Mouse (Mus musculus) liver, embryonic 15.5 days (tissue): ENCODE measurements around the gene Swap70. TPM values are rescaled to one million over a fixed set of nuclear protein-coding genes. Genes with fewer than 3 reads are reported as not detected.

Experiments used
- ATAC-seq: fragments of 200-750 bp; cut with Nextera tagmentation; 2 replicates; pipeline ENCODE4 v1.8.0; 2017; ENCODE audit warnings: moderate number of reproducible peaks, mild to moderate bottlenecking, moderate library complexity; ENCODE audit not compliant: insufficient read depth
- H3K27ac ChIP-seq: fragments of 300-500 bp; sonication (generic); replicated peaks from 2 replicates; pipeline ENCODE4 v1.5.1; 2015; ENCODE audit warnings: mild to moderate bottlenecking, inconsistent platforms
- H3K27me3 ChIP-seq: fragments of 300-500 bp; sonication (generic); 2 replicates; pipeline ENCODE4 v1.6.1; 2015; ENCODE audit warnings: mild to moderate bottlenecking, inconsistent platforms
- H3K36me3 ChIP-seq: fragments of 300-500 bp; sonication (generic); replicated peaks from 2 replicates; pipeline ENCODE4 v1.6.1; 2015; ENCODE audit warnings: moderate library complexity, mild to moderate bottlenecking, inconsistent platforms
- H3K4me1 ChIP-seq: fragments of 300-500 bp; sonication (generic); replicated peaks from 2 replicates; pipeline ENCODE4 v1.6.1; 2015; ENCODE audit warnings: inconsistent platforms
- H3K4me2 ChIP-seq: fragments of 300-500 bp; sonication (generic); 2 replicates; pipeline ENCODE4 v1.6.1; 2015; ENCODE audit warnings: moderate library complexity, mild to moderate bottlenecking, inconsistent platforms
- H3K4me3 ChIP-seq: fragments of 300-500 bp; sonication (generic); replicated peaks from 2 replicates; pipeline ENCODE4 v1.5.1; 2015; ENCODE audit warnings: mild to moderate bottlenecking, inconsistent platforms
- H3K9ac ChIP-seq: fragments of 300-500 bp; sonication (generic); 2 replicates; pipeline ENCODE4 v1.6.1; 2015; ENCODE audit warnings: moderate library complexity, mild to moderate bottlenecking, inconsistent platforms
- H3K9me3 ChIP-seq: fragments of 300-500 bp; sonication (generic); replicated peaks from 2 replicates; pipeline ENCODE4 v1.6.1; 2016; ENCODE audit warnings: inconsistent platforms
- WGBS: fragments of 180-500 bp; shearing (Covaris S2); methylation state at CpG from one replicate; pipeline ENCODE4 v1.1.7; 2015; ENCODE audit warnings: mixed read lengths; ENCODE audit not compliant: insufficient replicate concordance; 5-methylcytosine and 5-hydroxymethylcytosine counted together
- polyA plus RNA-seq: library from polyadenylated mRNA; unstranded; fragments of >200 nt; fragmentation: Nextera tagmentation; extraction: Ambion mirVana; gene quantifications from 2 replicates; pipeline ENCODE4 v1.2.1, GENCODE M21; 2015

Gene Swap70
- polyA plus RNA-seq, 1 experiment from 2014 or later: 7.8 TPM

DNA sequence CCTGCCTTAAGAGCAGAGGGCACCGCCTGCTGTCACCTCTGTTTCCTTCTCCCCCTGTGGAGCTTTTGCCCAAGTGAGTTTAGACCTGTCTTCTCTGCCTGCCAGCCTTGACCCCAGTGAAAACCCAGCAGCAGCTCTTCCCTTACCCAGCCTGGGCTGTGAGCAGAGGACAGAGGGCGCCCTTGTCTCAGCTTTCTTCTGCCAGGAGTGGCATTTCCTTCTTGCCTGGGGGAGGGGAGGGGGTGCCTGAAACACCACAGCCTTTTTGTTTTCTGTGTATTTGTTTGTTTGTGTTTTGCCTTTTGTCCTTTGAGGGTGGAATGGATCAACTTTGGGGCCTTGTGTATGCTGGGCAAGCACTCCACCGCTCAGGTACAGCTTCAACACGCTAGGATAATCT, 50.9 kb downstream of the Swap70 start:
- Histone ChIP-seq H3K9me3 (no peaks in the 10 kb centered on the region), H3K4me3 (no peak overlapping the region), H3K9ac (no peak overlapping the region), H3K4me1 (0 out of 2 replicates have a peak, but pooled peaks cover 9% of the 10 kb centered on the region), H3K36me3 (peaks cover 29% of the 10 kb centered on the region; the same call in 1 of the 2 replicates), H3K27ac (no peak overlapping the region), H3K27me3 (no peaks in the 10 kb centered on the region), H3K4me2 (no peak overlapping the region)
- WGBS: 65% methylated on average over 4 of the region's 4 CpGs
- ATAC-seq: no peak

- no peak overlapping the region for H3K27ac ChIP-seq
These were observed 56.3 kb downstream of the Swap70 start for GRCm38 (mm10) chr7:110277734-110278245.

DNA sequence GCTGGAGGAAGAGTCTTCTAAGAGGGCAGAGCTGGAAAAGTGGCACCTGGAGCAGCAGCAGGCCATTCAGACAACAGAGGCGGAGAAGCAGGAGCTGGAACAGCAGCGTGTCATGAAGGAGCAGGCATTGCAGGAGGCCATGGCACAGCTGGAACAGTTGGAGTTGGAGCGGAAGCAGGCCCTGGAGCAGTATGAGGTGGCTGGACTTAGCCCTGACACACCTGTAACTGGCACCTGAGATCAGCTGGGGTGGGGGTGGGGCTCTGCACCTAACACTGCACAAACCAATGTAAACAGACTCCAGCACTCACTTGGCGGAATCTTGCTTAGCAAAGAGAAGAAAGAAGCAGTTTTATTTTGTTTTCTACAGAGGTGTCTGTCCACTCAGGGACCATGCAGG, 57.7 kb downstream of the Swap70 start:
- Histone ChIP-seq H3K4me3 (no peak overlapping the region), H3K9me3 (no peaks in the 10 kb centered on the region), H3K9ac (no peak overlapping the region), H3K27me3 (no peaks in the 10 kb centered on the region), H3K36me3 (peaks cover 34% of the 10 kb centered on the region), H3K27ac (no peak overlapping the region), H3K4me1 (no peaks in the 10 kb centered on the region), H3K4me2 (no peak overlapping the region)
- no peak for ATAC-seq
- 69% methylated on average over 4 of the region's 4 CpGs for WGBS

More at GRCm38 (mm10) chr7:110277734-110278245, 56.3 kb downstream of the Swap70 start:
- Histone ChIP-seq H3K9me3 (no peaks in the 10 kb centered on the region), H3K27me3 (no peaks in the 10 kb centered on the region), H3K9ac (no peak overlapping the region), H3K36me3 (peaks cover 40% of the 10 kb centered on the region), H3K4me2 (no peak overlapping the region), H3K4me1 (no peaks in the 10 kb centered on the region), H3K4me3 (no peak overlapping the region)
- WGBS: 69% methylated on average over 5 of the region's 5 CpGs
- no peak for ATAC-seq

- no peak overlapping the region for H3K9ac ChIP-seq
- H3K4me3 ChIP-seq: no peak overlapping the region
- H3K9me3 ChIP-seq: no peaks in the 10 kb centered on the region
- H3K4me1 ChIP-seq: no peaks in the 10 kb centered on the region
- 74% methylated on average over 11 of the region's 11 CpGs for WGBS
- H3K36me3 ChIP-seq: peaks cover 18% of the 10 kb centered on the region
- no peak overlapping the region for H3K4me2 ChIP-seq
- H3K27ac ChIP-seq: no peak overlapping the region
- no peak for ATAC-seq
- no peaks in the 10 kb centered on the region for H3K27me3 ChIP-seq
These were observed 60.1 kb downstream of the Swap70 start for GRCm38 (mm10) chr7:110281435-110282256.

- Histone ChIP-seq H3K27me3 (no peaks in the 10 kb centered on the region), H3K9ac (no peak overlapping the region), H3K4me3 (no peak overlapping the region), H3K4me1 (no peaks in the 10 kb centered on the region), H3K27ac (no peak overlapping the region), H3K4me2 (no peak overlapping the region), H3K9me3 (no peaks in the 10 kb centered on the region), H3K36me3 (peaks cover 18% of the 10 kb centered on the region)
- ATAC-seq: no peak
- WGBS: 75% methylated on average over 11 of the region's 11 CpGs
These were observed 61.3 kb downstream of the Swap70 start for GRCm38 (mm10) chr7:110282797-110283196.

DNA sequence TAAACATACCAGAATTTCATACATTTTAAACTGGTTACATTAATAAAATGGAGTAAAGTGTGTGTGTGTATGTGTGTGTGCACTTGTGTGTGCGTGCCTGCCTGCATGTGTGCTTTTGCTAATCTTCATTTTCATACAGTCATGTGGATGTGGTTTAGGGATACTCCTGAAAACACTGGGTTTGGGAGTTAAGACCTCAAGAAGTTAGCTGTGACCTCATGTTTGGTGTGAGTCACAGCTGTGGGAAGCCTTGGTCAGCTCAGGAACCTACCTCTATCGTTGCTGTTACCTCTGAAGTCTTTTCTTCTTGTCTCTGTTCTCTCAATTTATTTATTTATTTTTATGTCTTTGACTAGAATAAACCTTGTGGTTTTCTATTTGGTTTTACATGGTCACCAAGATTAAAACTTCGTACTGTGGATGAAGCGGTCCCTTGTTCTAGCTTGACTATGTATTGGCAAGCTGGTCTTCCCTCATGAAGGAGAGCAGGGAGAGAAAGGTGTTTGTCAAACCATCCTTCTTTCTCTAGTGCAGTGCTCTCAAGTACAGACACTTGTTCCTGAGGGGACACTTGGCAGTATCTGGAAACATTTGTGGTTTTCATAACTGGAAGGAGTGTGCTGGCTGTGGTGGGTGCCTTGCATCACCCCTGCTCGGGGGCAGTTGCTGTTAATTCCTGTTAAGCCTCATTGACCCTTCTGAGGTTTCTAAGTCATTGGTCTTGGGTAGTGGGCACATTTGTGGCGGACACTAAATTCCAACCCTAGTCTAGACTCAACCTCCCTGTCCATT, 62.2 kb downstream of the Swap70 start:
- 54% methylated on average over 6 of the region's 6 CpGs for WGBS

DNA sequence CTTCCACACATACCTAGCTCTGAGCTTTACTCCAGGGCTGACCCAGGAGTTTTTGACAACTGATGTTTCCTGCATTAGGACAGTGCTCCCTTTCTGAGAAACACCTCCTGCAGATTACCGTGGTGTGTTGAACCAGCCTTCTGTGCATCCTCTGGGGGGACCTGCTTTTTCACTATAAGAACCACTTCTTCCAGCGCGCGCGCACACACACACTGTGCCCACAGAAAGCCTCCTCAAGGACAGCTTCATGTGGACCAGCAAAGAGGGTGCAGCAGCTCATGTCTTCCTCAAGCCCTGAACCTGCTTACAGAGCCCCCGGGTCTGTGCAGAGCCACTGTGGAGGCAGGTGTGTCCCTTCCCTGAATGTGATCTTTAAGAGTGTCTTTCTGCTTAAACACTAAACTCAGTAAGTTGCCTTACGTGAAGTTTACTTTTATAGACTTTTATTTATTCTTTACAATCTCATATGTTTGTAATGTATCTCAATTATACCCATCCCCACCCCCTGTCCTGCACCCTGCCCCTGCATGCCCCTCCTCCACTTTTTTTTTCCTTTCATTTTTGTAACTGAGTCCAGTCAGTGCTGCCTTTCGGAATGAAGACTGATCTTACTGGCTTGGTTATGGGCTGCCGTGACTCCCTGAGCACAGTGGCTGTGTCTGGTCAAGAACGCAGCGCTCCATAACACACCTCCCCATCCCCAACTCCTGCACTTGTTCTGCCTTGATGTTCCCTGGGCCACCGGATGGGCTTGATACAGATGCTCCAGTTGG, 63.8 kb downstream of the Swap70 start:
- ATAC-seq: no peak
- H3K4me1 ChIP-seq: no peaks in the 10 kb centered on the region
- H3K27me3 ChIP-seq: no peaks in the 10 kb centered on the region
- WGBS: 80% methylated on average over 12 of the region's 12 CpGs
- H3K9me3 ChIP-seq: no peaks in the 10 kb centered on the region
- no peak overlapping the region for H3K9ac ChIP-seq
- peaks cover 5% of the 10 kb centered on the region for H3K36me3 ChIP-seq
- H3K4me3 ChIP-seq: no peak overlapping the region
- no peak overlapping the region for H3K27ac ChIP-seq
- H3K4me2 ChIP-seq: no peak overlapping the region

More for the DNA sequence above, 62.2 kb downstream of the Swap70 start:
- no peaks in the 10 kb centered on the region for H3K27me3 ChIP-seq
- ATAC-seq: no peak
- peaks cover 18% of the 10 kb centered on the region for H3K36me3 ChIP-seq
- H3K27ac ChIP-seq: no peak overlapping the region
- H3K4me2 ChIP-seq: no peak overlapping the region
- H3K4me3 ChIP-seq: no peak overlapping the region
- H3K9ac ChIP-seq: no peak overlapping the region
- H3K9me3 ChIP-seq: no peaks in the 10 kb centered on the region
- no peaks in the 10 kb centered on the region for H3K4me1 ChIP-seq

DNA sequence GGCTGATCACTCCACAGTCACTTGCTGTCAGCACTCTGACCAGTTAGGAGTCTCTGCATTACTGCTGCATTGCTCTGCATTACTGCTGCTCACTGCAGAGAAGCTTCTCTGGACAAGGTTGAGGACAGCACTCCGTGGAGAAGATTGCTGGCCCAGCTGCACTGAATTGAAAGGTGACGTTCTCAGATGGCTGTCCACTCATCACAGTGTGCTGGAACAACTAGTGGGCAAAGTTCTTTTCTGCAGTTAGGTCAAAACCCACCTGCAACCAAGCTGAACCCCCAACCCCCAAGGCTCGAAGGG, 64.3 kb downstream of the Swap70 start:
- 47% methylated on average over 3 of the region's 3 CpGs for WGBS
- no peak for ATAC-seq

GRCm38 (mm10) chr7:110286198-110286732, 64.8 kb downstream of the Swap70 start:
- no peaks in the 10 kb centered on the region for H3K27me3 ChIP-seq
- H3K36me3 ChIP-seq: no peaks in the 10 kb centered on the region; the same call in 1 of the 2 replicates
- WGBS: 54% methylated on average over 8 of the region's 8 CpGs
- ATAC-seq: no peak
- H3K4me3 ChIP-seq: no peak overlapping the region
- H3K9ac ChIP-seq: no peak overlapping the region
- H3K4me1 ChIP-seq: no peaks in the 10 kb centered on the region
- no peaks in the 10 kb centered on the region for H3K9me3 ChIP-seq
- no peak overlapping the region for H3K4me2 ChIP-seq
- H3K27ac ChIP-seq: no peak overlapping the region

More for the DNA sequence above, 64.3 kb downstream of the Swap70 start:
- peaks cover 3% of the 10 kb centered on the region for H3K36me3 ChIP-seq
- H3K4me2 ChIP-seq: no peak overlapping the region
- H3K27ac ChIP-seq: no peak overlapping the region
- H3K9ac ChIP-seq: no peak overlapping the region
- H3K4me3 ChIP-seq: no peak overlapping the region
- no peaks in the 10 kb centered on the region for H3K27me3 ChIP-seq
- no peaks in the 10 kb centered on the region for H3K9me3 ChIP-seq
- no peaks in the 10 kb centered on the region for H3K4me1 ChIP-seq

DNA sequence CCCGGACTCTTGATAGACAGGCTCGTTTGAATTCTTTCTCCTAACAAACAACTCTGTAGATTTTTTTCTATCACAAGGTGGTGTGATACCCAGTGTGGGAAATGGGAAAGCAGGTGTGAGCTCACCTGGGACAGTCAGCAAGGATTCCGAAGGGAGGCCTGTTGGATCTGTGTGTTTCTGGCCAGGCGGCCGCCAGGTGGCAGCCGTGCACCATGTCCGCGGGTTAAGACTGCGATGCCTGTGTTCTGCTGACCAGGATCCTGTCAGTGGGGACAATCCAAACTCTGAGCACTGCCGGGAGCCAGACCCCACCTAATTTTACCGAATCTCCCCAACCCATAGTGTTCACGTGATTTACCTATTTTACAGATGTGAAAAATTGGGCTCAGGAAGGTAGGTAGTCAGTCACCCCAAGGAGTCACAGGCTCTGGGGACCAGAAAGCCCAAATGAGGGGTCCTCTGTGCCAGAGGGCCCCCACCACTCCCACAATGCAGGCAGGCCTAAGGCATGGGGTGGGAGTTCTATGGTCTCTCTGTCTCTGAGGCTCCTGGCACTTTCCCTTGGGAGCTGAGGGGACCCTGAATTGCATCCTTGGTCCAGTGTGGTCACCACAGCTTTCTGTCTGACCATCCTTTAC, 65.4 kb downstream of the Swap70 start:
- ATAC-seq: peak; percentile 47
- Histone ChIP-seq H3K9me3 (no peaks in the 10 kb centered on the region), H3K4me2 (no peak overlapping the region), H3K4me3 (no peak overlapping the region), H3K27ac (no peak overlapping the region), H3K27me3 (no peaks in the 10 kb centered on the region), H3K9ac (no peak overlapping the region), H3K4me1 (no peaks in the 10 kb centered on the region), H3K36me3 (no peaks in the 10 kb centered on the region)
- 12% methylated on average over 12 of the region's 12 CpGs for WGBS
